Comparison of ENCODE assay signal across 26 mouse cellular contexts in the genomic region with DNA sequence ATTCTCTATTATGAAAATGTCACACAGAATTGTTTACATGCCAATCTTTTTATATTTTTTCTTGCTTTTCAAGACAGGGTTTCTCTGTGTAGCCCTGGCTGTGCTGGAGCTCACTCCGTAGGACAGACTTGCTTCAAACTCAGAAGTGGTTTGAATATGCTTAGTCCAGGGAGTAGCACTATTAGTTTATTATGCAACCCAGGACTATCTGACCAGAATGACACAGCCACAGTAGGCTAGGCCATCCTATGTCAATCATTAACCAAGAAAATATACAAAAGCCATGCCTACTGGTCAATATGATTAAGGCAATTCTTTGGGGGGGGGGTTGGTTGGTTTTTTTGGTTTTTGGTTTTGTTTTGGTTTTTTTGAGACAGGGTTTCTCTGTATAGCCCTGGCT. TPM values are rescaled to one million over a fixed set of nuclear protein-coding genes. Genes with fewer than 3 reads are reported as not detected.
"Had no signal": no experiment of that assay in that cellular context is flagged by ENCODE, and none has a peak within 500 bp of the region (broad histone marks: within the 10 kb centered on the region; RNA-seq: fewer than 3 reads in every experiment).

No protein-coding gene starts in this region.

- DNase-seq: lung, embryonic 14.5 days; lung, postnatal 10 days; lung, postnatal 4 days; midbrain, embryonic 14.5 days; retina, postnatal 1 day; right cerebral cortex, adult 18-20 months; right cerebral cortex, postnatal 25 days; right cerebral cortex, postnatal 4 days; spleen, adult 18-20 months; thymus, adult 18-20 months; thymus, postnatal 14 days; thymus, postnatal 36 days had no signal

- H3K36me3 ChIP-seq: midbrain, embryonic 10.5 days; midbrain, embryonic 12.5 days; neural tube, embryonic 13.5 days; neural tube, embryonic 15.5 days had no signal

- H3K4me2 ChIP-seq: lung, embryonic 14.5 days; midbrain, embryonic 12.5 days; neural tube, embryonic 13.5 days; neural tube, embryonic 15.5 days had no signal

- H3K9ac ChIP-seq: lung, embryonic 14.5 days; midbrain, embryonic 12.5 days; neural tube, embryonic 13.5 days; neural tube, embryonic 15.5 days had no signal

- ATAC-seq: midbrain, embryonic 16.5 days had no signal

- H3K27ac ChIP-seq: midbrain, embryonic 10.5 days; midbrain, embryonic 12.5 days; neural tube, embryonic 13.5 days; neural tube, embryonic 15.5 days had no signal

- H3K4me1 ChIP-seq: midbrain, embryonic 10.5 days; midbrain, embryonic 12.5 days; neural tube, embryonic 13.5 days; neural tube, embryonic 15.5 days had no signal

- H3K4me3 ChIP-seq: midbrain, embryonic 10.5 days; midbrain, embryonic 12.5 days; myocyte; neural tube, embryonic 13.5 days; neural tube, embryonic 15.5 days had no signal

- H3K9me3 ChIP-seq: midbrain, embryonic 10.5 days; midbrain, embryonic 12.5 days; neural tube, embryonic 13.5 days; neural tube, embryonic 15.5 days had no signal

RNA-seq across cellular contexts. Expression of a gene that starts 12.9 kb away (rescaled TPM):
- total RNA-seq: megakaryocyte, adult 5-6 weeks; megakaryocyte-erythroid progenitor cell, adult 5-6 weeks had no signal
- polyA plus RNA-seq: lung, embryonic 14.5 days; lung, embryonic 16.5 days; midbrain, embryonic 10.5 days; midbrain, embryonic 12.5 days; midbrain, embryonic 14.5 days; midbrain, embryonic 16.5 days; myocyte; neural tube, embryonic 11.5 days; neural tube, embryonic 13.5 days; neural tube, embryonic 15.5 days; small intestine, adult 2 months; stomach, embryonic 14.5 days; stomach, embryonic 16.5 days; thymus, postnatal 0 days had no signal

RNA-seq across cellular contexts. Expression of a gene that starts 48.0 kb away (rescaled TPM):
- total RNA-seq: megakaryocyte, adult 5-6 weeks; megakaryocyte-erythroid progenitor cell, adult 5-6 weeks had no signal
